Mouse (Mus musculus): ENCODE measurements around the gene Cdk2. TPM values are rescaled to one million over a fixed set of nuclear protein-coding genes. Genes with fewer than 3 reads are reported as not detected.

Cdk2 gene
- polyA plus RNA-seq, 1 experiment from 2014 or later: 50.8 TPM

GRCm38 (mm10) chr10:128665806-128666205 is 39.0 kb downstream of the Cdk2 start:
- Histone ChIP-seq H3K4me1 (ENCODE audit: control insufficient read depth, low read depth, low read length) (peaks cover 41% of the 10 kb centered on the region), H3K4me2 (ENCODE audit: low read depth, low read length) (peak overlapping the region; percentile 33; the same call in 1 of the 2 replicates), H3K36me3 (ENCODE audit: control insufficient read depth, insufficient read depth) (no peaks in the 10 kb centered on the region), H3K4me3 (ENCODE audit: low read depth, low read length) (no peak overlapping the region), H3K9ac (ENCODE audit: low read depth, low read length) (no peak overlapping the region), H3K9me3 (replicated peaks; ENCODE audit: control insufficient read depth, low read length) (no peaks in the 10 kb centered on the region), H3K27ac (ENCODE audit: low read length) (peak overlapping the region; percentile 69), H3K27me3 (ENCODE audit: control insufficient read depth, insufficient read depth, low read depth, low read length) (peaks cover 27% of the 10 kb centered on the region)
- no peak for ATAC-seq (ENCODE audit: low read depth)
- 92% methylated on average over 2 of the region's 2 CpGs for WGBS (ENCODE audit: insufficient replicate concordance)

DNA sequence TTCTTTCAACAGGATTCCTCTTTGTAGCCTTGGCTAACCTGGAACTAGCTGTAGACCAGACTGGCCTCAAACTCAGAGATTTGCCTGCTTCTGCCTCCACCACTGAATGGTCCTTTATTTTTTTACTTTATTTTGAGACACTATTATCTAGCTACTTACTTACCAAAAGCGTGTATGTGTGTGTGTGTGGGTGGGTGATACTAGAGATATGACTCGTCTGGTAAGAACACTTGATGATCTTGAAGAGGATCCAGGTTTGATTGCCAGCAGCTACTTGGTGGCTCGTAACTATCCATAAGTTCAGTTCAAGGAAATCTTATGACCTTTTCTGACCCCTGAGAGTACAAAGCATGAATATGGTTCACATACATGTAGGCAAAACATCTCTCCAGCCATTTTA is 39.5 kb downstream of the Cdk2 start:
- ATAC-seq (ENCODE audit: low read depth): peak; percentile 76
- H3K9ac ChIP-seq (ENCODE audit: low read depth, low read length): no peak overlapping the region
- no peaks in the 10 kb centered on the region for H3K36me3 ChIP-seq (ENCODE audit: control insufficient read depth, insufficient read depth)
- 34% methylated on average over 3 of the region's 3 CpGs for WGBS (ENCODE audit: insufficient replicate concordance)
- peak overlapping the region; percentile 33; the same call in 1 of the 2 replicates for H3K4me2 ChIP-seq (ENCODE audit: low read depth, low read length)
- H3K27me3 ChIP-seq (ENCODE audit: control insufficient read depth, insufficient read depth, low read depth, low read length): peaks cover 22% of the 10 kb centered on the region
- no peaks in the 10 kb centered on the region for H3K9me3 ChIP-seq (replicated peaks; ENCODE audit: control insufficient read depth, low read length)
- H3K4me3 ChIP-seq (ENCODE audit: low read depth, low read length): no peak overlapping the region
- peak overlapping the region; percentile 69 for H3K27ac ChIP-seq (ENCODE audit: low read length)
- peaks cover 41% of the 10 kb centered on the region for H3K4me1 ChIP-seq (ENCODE audit: control insufficient read depth, low read depth, low read length)

GRCm38 (mm10) chr10:128664808-128665207 is 40.0 kb downstream of the Cdk2 start:
- Histone ChIP-seq H3K4me1 (ENCODE audit: control insufficient read depth, low read depth, low read length) (peaks cover 41% of the 10 kb centered on the region), H3K9ac (ENCODE audit: low read depth, low read length) (no peak overlapping the region), H3K9me3 (replicated peaks; ENCODE audit: control insufficient read depth, low read length) (no peaks in the 10 kb centered on the region), H3K4me2 (ENCODE audit: low read depth, low read length) (peak overlapping the region; percentile 33; the same call in 1 of the 2 replicates), H3K36me3 (ENCODE audit: control insufficient read depth, insufficient read depth) (no peaks in the 10 kb centered on the region), H3K27ac (ENCODE audit: low read length) (peak overlapping the region; percentile 69), H3K27me3 (ENCODE audit: control insufficient read depth, insufficient read depth, low read depth, low read length) (peaks cover 19% of the 10 kb centered on the region), H3K4me3 (ENCODE audit: low read depth, low read length) (no peak overlapping the region)
- ATAC-seq (ENCODE audit: low read depth): peak; percentile 80
- WGBS (ENCODE audit: insufficient replicate concordance): 23% methylated on average over 3 of the region's 3 CpGs

DNA sequence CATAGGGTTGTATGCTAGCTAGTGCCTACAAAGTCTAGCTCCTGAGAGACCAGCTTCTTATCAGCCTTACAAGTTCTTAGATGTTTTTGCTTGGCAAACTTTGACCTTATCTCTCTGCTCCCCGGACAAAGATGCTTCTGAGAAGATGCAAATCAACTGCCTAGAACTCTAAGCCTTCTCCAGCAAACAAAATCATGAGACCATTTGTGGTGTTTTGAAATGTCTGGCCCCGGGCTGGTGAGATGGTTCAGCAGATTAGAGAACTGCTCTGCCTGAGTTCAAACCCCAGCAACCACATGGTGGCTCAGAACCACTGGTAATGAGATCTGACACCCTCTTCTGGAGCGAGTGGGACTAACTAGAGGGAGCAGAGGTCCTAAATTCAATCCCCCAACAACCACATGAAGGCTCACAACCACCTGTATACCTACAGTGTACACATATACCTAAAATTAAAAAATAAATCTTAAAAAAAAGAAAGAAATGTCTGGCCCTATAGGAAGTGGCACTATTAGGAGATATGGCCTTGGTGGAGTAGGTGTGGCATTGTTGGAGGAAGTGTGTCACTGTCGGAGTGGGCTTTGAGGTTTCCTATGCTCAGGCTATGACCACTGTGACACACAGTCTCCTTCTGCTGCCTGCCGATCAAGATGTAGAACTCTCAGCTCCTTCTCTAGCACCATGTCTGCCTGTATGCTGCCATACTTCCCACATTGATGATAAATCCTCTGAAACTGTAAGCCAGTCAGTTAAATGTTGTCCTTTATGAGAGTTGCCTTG is 41.2 kb downstream of the Cdk2 start:
- Histone ChIP-seq H3K9ac (ENCODE audit: low read depth, low read length) (no peak overlapping the region), H3K4me1 (ENCODE audit: control insufficient read depth, low read depth, low read length) (peaks cover 36% of the 10 kb centered on the region), H3K9me3 (replicated peaks; ENCODE audit: control insufficient read depth, low read length) (no peaks in the 10 kb centered on the region), H3K36me3 (ENCODE audit: control insufficient read depth, insufficient read depth) (no peaks in the 10 kb centered on the region), H3K4me2 (ENCODE audit: low read depth, low read length) (no peak overlapping the region), H3K27ac (ENCODE audit: low read length) (no peak overlapping the region), H3K4me3 (ENCODE audit: low read depth, low read length) (no peak overlapping the region), H3K27me3 (ENCODE audit: control insufficient read depth, insufficient read depth, low read depth, low read length) (peaks cover 8% of the 10 kb centered on the region)
- WGBS (ENCODE audit: insufficient replicate concordance): 21% methylated on average over 5 of the region's 5 CpGs
- ATAC-seq (ENCODE audit: low read depth): no peak

DNA sequence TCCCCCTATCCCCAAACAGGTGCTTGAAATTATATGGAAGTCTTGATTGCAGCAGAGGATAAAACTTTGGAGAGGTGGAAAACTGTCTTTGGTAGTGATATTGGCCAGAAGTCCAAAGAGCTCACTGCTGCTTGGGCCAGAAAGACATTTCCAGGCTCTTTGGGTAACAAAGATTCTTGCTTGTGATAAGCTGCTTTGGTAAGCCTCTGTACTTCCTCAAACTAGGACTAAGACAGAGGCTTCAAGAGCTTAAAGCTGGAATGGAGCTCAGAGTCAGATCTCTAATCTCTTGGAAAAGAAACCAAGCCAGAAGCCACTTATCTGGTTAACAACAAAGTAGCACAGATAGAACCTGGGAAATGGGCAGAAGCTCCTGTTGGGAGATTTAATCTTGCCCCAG is 42.4 kb downstream of the Cdk2 start:
- H3K4me1 ChIP-seq (ENCODE audit: control insufficient read depth, low read depth, low read length): peaks cover 34% of the 10 kb centered on the region
- no peak for ATAC-seq (ENCODE audit: low read depth)
- no peaks in the 10 kb centered on the region for H3K36me3 ChIP-seq (ENCODE audit: control insufficient read depth, insufficient read depth)
- H3K27ac ChIP-seq (ENCODE audit: low read length): no peak overlapping the region
- peaks cover 2% of the 10 kb centered on the region; the same call in 1 of the 2 replicates for H3K27me3 ChIP-seq (ENCODE audit: control insufficient read depth, insufficient read depth, low read depth, low read length)
- no peaks in the 10 kb centered on the region for H3K9me3 ChIP-seq (replicated peaks; ENCODE audit: control insufficient read depth, low read length)
- H3K4me3 ChIP-seq (ENCODE audit: low read depth, low read length): no peak overlapping the region
- H3K9ac ChIP-seq (ENCODE audit: low read depth, low read length): no peak overlapping the region
- H3K4me2 ChIP-seq (ENCODE audit: low read depth, low read length): no peak overlapping the region

GRCm38 (mm10) chr10:128659490-128659889 is 45.3 kb downstream of the Cdk2 start:
- no peaks in the 10 kb centered on the region for H3K27me3 ChIP-seq (ENCODE audit: control insufficient read depth, insufficient read depth, low read depth, low read length)
- H3K9ac ChIP-seq (ENCODE audit: low read depth, low read length): no peak overlapping the region
- ATAC-seq (ENCODE audit: low read depth): no peak
- no peaks in the 10 kb centered on the region for H3K36me3 ChIP-seq (ENCODE audit: control insufficient read depth, insufficient read depth)
- H3K4me2 ChIP-seq (ENCODE audit: low read depth, low read length): no peak overlapping the region
- H3K4me1 ChIP-seq (ENCODE audit: control insufficient read depth, low read depth, low read length): peaks cover 24% of the 10 kb centered on the region
- WGBS (ENCODE audit: insufficient replicate concordance): 51% methylated on average over 9 of the region's 9 CpGs
- H3K9me3 ChIP-seq (replicated peaks; ENCODE audit: control insufficient read depth, low read length): no peaks in the 10 kb centered on the region
- H3K4me3 ChIP-seq (ENCODE audit: low read depth, low read length): no peak overlapping the region
- no peak overlapping the region for H3K27ac ChIP-seq (ENCODE audit: low read length)

DNA sequence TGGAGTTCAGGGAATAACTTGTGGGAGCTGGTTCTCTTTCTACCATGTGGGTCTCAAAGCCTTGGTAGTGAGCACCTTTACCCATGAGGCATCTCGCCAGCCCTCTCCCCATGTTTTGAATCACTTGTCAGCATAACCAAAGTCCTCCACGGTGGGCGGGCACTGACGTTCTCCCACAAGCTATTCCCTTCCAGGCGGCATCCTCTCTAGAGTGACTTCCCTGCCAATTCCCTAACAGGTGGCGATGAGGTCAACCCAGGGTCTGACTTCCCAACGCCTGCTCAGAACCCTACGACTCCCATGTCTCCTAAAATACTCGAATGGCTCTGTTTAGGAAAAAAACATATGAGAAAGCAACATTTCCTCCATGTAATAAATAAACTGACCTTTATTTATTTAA is 47.0 kb downstream of the Cdk2 start:
- 51% methylated on average over 9 of the region's 9 CpGs for WGBS (ENCODE audit: insufficient replicate concordance)
- peaks cover 12% of the 10 kb centered on the region for H3K4me1 ChIP-seq (ENCODE audit: control insufficient read depth, low read depth, low read length)
- no peak overlapping the region for H3K4me2 ChIP-seq (ENCODE audit: low read depth, low read length)
- H3K36me3 ChIP-seq (ENCODE audit: control insufficient read depth, insufficient read depth): no peaks in the 10 kb centered on the region
- no peak overlapping the region for H3K9ac ChIP-seq (ENCODE audit: low read depth, low read length)
- no peak for ATAC-seq (ENCODE audit: low read depth)
- H3K4me3 ChIP-seq (ENCODE audit: low read depth, low read length): no peak overlapping the region
- no peaks in the 10 kb centered on the region for H3K9me3 ChIP-seq (replicated peaks; ENCODE audit: control insufficient read depth, low read length)
- no peaks in the 10 kb centered on the region for H3K27me3 ChIP-seq (ENCODE audit: control insufficient read depth, insufficient read depth, low read depth, low read length)
- no peak overlapping the region for H3K27ac ChIP-seq (ENCODE audit: low read length)

GRCm38 (mm10) chr10:128656731-128657130 is 48.1 kb downstream of the Cdk2 start:
- 59% methylated on average over 1 of the region's 1 CpGs for WGBS (ENCODE audit: insufficient replicate concordance)
- H3K4me3 ChIP-seq (ENCODE audit: low read depth, low read length): no peak overlapping the region

GRCm38 (mm10) chr10:128655254-128655653 is 49.6 kb downstream of the Cdk2 start:
- WGBS (ENCODE audit: insufficient replicate concordance): 28% methylated on average over 3 of the region's 3 CpGs
- Histone ChIP-seq H3K9ac (ENCODE audit: low read depth, low read length) (no peak overlapping the region), H3K4me3 (ENCODE audit: low read depth, low read length) (no peak overlapping the region), H3K27ac (ENCODE audit: low read length) (no peak overlapping the region), H3K36me3 (ENCODE audit: control insufficient read depth, insufficient read depth) (no peaks in the 10 kb centered on the region), H3K27me3 (ENCODE audit: control insufficient read depth, insufficient read depth, low read depth, low read length) (no peaks in the 10 kb centered on the region), H3K4me1 (ENCODE audit: control insufficient read depth, low read depth, low read length) (peaks cover 9% of the 10 kb centered on the region), H3K9me3 (replicated peaks; ENCODE audit: control insufficient read depth, low read length) (no peaks in the 10 kb centered on the region), H3K4me2 (ENCODE audit: low read depth, low read length) (no peak overlapping the region)
- peak; percentile 74 for ATAC-seq (ENCODE audit: low read depth)

More at GRCm38 (mm10) chr10:128656731-128657130, 48.1 kb downstream of the Cdk2 start:
- no peaks in the 10 kb centered on the region for H3K9me3 ChIP-seq (replicated peaks; ENCODE audit: control insufficient read depth, low read length)
- no peak for ATAC-seq (ENCODE audit: low read depth)
- no peak overlapping the region for H3K27ac ChIP-seq (ENCODE audit: low read length)
- H3K4me2 ChIP-seq (ENCODE audit: low read depth, low read length): no peak overlapping the region
- no peaks in the 10 kb centered on the region for H3K36me3 ChIP-seq (ENCODE audit: control insufficient read depth, insufficient read depth)
- H3K4me1 ChIP-seq (ENCODE audit: control insufficient read depth, low read depth, low read length): peaks cover 9% of the 10 kb centered on the region
- no peaks in the 10 kb centered on the region for H3K27me3 ChIP-seq (ENCODE audit: control insufficient read depth, insufficient read depth, low read depth, low read length)
- no peak overlapping the region for H3K9ac ChIP-seq (ENCODE audit: low read depth, low read length)

All from liver, embryonic 16.5 days (tissue).